Mouse (Mus musculus) lung, postnatal 4 days (tissue): Measurements from ENCODE around the gene St7l.
A peak's percentile ranks its signal among the peaks of the same experiment; 100 is the strongest.

ENCODE experiments used
- DNase-seq, 2 experiments: peaks; one replicate each; pipeline ENCODE4 v3.0.0; 2021

St7l gene

DNA sequence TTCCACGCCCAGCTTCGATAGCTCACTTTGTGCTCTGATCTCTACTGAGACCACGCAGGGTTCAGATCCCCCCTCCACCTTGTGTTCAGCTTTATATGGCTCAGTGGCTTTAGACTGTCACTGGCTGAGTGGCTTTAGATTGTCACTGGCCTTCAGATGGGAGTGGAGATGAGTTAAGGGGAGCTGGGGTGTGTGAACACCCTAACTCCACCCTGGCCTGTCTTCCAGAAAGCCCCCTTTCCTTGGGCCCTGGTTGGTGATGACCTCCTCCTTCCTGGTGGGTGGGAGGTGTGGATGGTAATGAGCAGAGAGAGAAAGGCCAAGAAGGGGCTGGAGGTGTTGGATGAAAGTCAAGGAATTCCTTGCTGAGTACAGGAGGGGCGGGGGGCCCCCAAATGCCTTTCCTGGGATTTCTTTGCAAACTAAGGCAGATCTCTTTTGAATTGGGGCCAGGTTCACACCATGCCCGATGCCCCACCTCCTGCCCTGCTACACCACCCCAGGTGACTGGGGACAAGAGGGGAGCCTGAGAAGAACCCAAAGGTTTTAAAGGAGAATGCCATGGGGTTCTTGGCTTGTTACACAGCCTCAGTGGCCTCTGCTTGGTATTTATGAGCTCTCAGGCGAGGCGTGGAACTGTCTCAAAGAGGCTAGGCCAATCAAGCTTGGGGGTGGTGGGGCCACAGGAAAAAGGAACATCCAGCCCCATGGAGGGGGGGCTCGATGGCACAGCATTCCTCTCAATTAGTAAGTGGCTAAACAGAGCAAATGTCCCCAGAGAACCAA lies 101.5 kb downstream of the St7l start:
- no peak for DNase-seq

DNA sequence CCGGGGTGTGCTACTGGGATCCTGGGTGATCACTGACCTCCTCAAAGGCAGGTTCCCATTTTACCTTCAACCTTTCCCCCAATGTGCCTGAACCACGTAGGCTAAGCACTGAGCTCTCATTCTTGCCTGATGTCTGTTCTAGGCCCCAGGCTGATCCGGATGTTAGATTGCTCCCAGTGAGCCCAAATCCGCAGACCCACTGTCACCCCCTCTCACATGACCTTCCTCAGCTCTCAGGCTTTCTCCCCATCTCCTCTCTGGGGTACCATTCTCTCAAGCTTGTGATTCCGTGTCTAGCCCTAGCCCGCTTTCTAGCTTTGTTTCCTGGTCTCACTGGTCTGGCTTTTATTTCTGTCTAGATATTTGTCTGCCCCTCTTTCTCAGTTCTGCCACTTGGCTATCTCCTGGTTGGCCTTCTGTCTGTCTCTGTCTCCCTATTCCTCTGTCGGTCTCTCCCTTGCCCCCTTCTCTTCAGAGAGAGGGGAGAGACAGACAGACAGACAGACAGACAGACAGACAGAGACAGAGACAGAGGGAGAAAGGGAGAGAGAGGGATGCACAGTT lies 102.3 kb downstream of the St7l start:
- no peak for DNase-seq

DNA sequence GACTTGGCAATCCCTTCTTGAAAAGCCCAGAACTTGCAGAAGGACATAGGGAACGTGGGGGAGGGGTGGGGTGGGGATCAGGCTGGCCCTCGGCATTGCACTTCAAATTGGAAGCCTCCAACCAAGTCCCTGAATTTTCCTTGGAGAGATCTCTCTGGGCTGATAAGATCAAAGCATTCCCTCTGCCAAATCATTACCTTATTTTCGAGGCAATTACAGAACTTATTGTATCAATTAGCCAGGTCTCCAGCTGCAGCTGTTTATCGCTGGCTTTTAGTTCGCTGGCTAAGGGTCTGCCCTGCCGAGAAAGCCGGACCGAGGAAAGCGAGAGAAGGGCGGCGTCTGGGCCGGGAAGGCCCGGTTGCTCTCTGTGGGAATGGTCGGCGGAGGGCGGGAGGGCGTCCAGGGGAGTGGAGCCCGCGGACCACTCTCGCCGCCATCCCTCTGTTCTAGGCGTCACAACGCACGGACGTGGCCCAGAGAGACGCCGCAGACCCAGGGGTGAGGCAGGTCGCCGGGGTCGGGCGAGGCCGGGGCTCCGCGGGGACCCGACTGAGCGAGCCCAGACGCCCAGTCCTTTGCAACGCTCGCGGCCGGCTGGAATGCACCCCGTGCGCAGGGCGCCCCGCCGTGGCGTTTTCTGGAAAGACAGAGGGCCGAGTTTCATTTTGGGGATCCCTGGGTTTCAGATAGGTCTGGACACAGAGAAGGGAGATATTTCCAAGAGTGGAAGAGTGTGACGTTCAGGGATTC lies 103.9 kb downstream of the St7l start:
- DNase-seq: peak; percentile 92 to 96
